In the genomic region with DNA sequence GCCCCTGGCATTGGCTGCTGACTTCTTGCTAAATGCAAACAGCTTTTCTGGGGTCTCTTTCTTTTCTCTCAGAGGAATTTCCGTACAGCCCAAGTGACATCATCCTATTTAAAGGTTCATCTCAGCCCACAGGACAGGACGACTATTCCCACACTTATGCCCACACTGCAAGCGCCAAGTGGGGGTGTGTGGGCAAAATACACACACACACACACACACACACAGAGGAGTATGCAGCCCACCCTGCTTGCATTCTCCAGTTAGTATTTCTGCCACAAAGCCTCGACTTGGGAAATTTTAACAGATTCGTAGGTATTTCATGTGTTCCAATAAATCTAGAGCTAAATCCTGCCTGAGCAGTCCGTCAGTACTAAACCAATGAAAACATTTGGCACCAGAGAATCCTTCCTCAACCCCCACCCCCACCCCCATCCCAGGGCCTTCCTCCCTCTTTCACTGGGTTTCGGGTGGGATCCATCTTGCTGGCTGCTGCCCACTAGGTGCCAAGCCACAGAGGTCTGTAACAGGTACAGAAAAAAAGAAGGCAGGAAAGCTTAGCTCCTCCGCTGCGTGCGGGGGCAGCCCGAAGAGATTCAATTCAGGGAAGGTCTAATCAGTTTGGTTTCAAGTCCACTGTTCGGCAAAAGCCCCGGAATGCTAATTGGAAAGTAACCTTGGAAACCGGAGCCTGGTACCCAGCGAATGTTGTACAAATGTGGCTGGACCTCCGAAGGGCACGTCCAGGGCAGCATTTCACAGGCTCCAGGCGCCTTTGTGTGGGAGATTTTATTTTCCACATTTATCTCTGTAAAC, we compare ENCODE assay signal across 8 mouse cellular contexts. TPM values are rescaled to one million over a fixed set of nuclear protein-coding genes. Genes with fewer than 3 reads are reported as not detected.
DNase-seq lines count a peak whose midpoint lies in the region; ATAC-seq and TF ChIP-seq lines count a peak whose summit lies in the region.

No protein-coding gene starts in this region.

- H3K9me3 ChIP-seq in hindbrain, embryonic 12.5 days (replicated peaks): no peaks in the 10 kb centered on the region
- no peaks in the 10 kb centered on the region for H3K9me3 ChIP-seq in limb, embryonic 14.5 days (ENCODE audit: control insufficient read depth, low read length)

- H3K9ac ChIP-seq in hindbrain, embryonic 12.5 days: peak overlapping the region; percentile 43; the same call in 1 of the 2 replicates
- no peak overlapping the region for H3K9ac ChIP-seq in limb, embryonic 14.5 days (ENCODE audit: low read depth, low read length, severe bottlenecking)

- peak; percentile 88 for ATAC-seq in hindbrain, embryonic 12.5 days (ENCODE audit: low FRiP score)
- 0 out of 2 replicates have a peak, but pooled peaks have one; percentile 34 for ATAC-seq in limb, embryonic 14.5 days (ENCODE audit: low FRiP score, low read depth)

- no peak for TF ChIP-seq POLR2A in limb, embryonic 14.5 days (IDR thresholded peaks at IDR 0.05; ENCODE audit: borderline replicate concordance, extremely low read depth, insufficient read depth, insufficient read length)

- DNase-seq in ovary, adult 18-20 months (ENCODE audit: low spot score): peak; percentile 4
- DNase-seq in ovary, postnatal 10 days (ENCODE audit: low spot score): no peak
- DNase-seq in limb, embryonic 14.5 days (ENCODE audit: low spot score): no peak
- DNase-seq in right cerebral cortex, postnatal 4 days: peak; percentile 37
- no peak for DNase-seq in urinary bladder, adult 18-20 months (ENCODE audit: low spot score in 2 of 2)
- DNase-seq in lung, adult 18-20 months: no peak
- no peak for DNase-seq in spleen, postnatal 4 days (ENCODE audit: low spot score in 2 of 2)

- H3K36me3 ChIP-seq in hindbrain, embryonic 12.5 days: no peaks in the 10 kb centered on the region
- no peaks in the 10 kb centered on the region for H3K36me3 ChIP-seq in limb, embryonic 14.5 days (ENCODE audit: control insufficient read depth, insufficient read depth, low read length)

- 34% methylated on average over 18 of the region's 18 CpGs for WGBS in hindbrain, embryonic 12.5 days
- WGBS in limb, embryonic 14.5 days: 29% methylated on average over 18 of the region's 18 CpGs

- H3K27me3 ChIP-seq in hindbrain, embryonic 12.5 days: no peaks in the 10 kb centered on the region
- no peaks in the 10 kb centered on the region for H3K27me3 ChIP-seq in limb, embryonic 14.5 days (ENCODE audit: control insufficient read depth, insufficient read depth, low read length)

- peak overlapping the region; percentile 8; the same call in 1 of the 2 replicates for H3K4me3 ChIP-seq in hindbrain, embryonic 12.5 days
- 0 out of 2 replicates have a peak overlapping the region, but pooled peaks have one; percentile 7 for H3K4me3 ChIP-seq in limb, embryonic 14.5 days (replicated peaks; ENCODE audit: low read length)

- H3K4me2 ChIP-seq in hindbrain, embryonic 12.5 days (replicated peaks): peak overlapping the region; percentile 48
- H3K4me2 ChIP-seq in limb, embryonic 14.5 days (replicated peaks; ENCODE audit: low read depth, low read length, severe bottlenecking): peak overlapping the region; percentile 40

- peaks cover 15% of the 10 kb centered on the region for H3K4me1 ChIP-seq in hindbrain, embryonic 12.5 days
- H3K4me1 ChIP-seq in limb, embryonic 14.5 days (ENCODE audit: control insufficient read depth, insufficient read depth, low read length): peaks cover 11% of the 10 kb centered on the region

- peak overlapping the region; percentile 76 for H3K27ac ChIP-seq in hindbrain, embryonic 12.5 days
- no peak overlapping the region for H3K27ac ChIP-seq in limb, embryonic 14.5 days (replicated peaks; ENCODE audit: low read depth, low read length)

RNA-seq across cellular contexts. Expression of a gene that starts 35.8 kb away (rescaled TPM):
- 22.9 and 24.9 TPM in 2 replicates for polyA plus RNA-seq in hindbrain, embryonic 12.5 days (2016; fragmentation: Nextera tagmentation; extraction: Ambion mirVana)
- polyA plus RNA-seq in limb, embryonic 14.5 days (2012; rRNA removed): 38.8 and 39.5 TPM in 2 replicates
- 13.4 and 14.0 TPM in 2 replicates for polyA plus RNA-seq in limb, embryonic 14.5 days (2014; fragmentation: Nextera tagmentation; extraction: Ambion mirVana)

Comparison
In these comparisons a context has a peak if more than half of its experiments do, and no peak if none do; other contexts are left out.
1. DNase-seq: peak in ovary, adult 18-20 months (single experiment) and right cerebral cortex, postnatal 4 days (single experiment); none in ovary, postnatal 10 days (single experiment), limb, embryonic 14.5 days (single experiment), urinary bladder, adult 18-20 months (0 of 2), lung, adult 18-20 months (0 of 2) and spleen, postnatal 4 days (0 of 2).